ENCODE assay signal across 8 mouse cellular contexts in genomic region chr6:91301839-91302238, GRCm38 (mm10).
DNase-seq lines count a peak whose midpoint lies in the region; ATAC-seq lines count a peak whose summit lies in the region.

No protein-coding gene starts in this region.

- no peak overlapping the region for H3K4me3 ChIP-seq in neural tube, embryonic 11.5 days (ENCODE audit: low read depth, low read length)

- no peak overlapping the region for H3K9ac ChIP-seq in neural tube, embryonic 11.5 days (ENCODE audit: low read length)

- no peak overlapping the region for H3K4me2 ChIP-seq in neural tube, embryonic 11.5 days (ENCODE audit: low read depth)

- ATAC-seq in neural tube, embryonic 11.5 days (ENCODE audit: insufficient read depth, low FRiP score, low TSS enrichment) = peak; percentile 83
- ATAC-seq in megakaryocyte, adult 5-6 weeks (ENCODE audit: poor library complexity, severe bottlenecking) = no peak
- ATAC-seq in megakaryocyte-erythroid progenitor cell, adult 5-6 weeks (replicated peaks; ENCODE audit: low FRiP score, low TSS enrichment, poor library complexity, severe bottlenecking) = no peak

- H3K4me1 ChIP-seq in neural tube, embryonic 11.5 days (ENCODE audit: control insufficient read depth, insufficient read depth, low read length) = peaks cover 40% of the 10 kb centered on the region

- no peaks in the 10 kb centered on the region for H3K36me3 ChIP-seq in neural tube, embryonic 11.5 days (ENCODE audit: control insufficient read depth, insufficient read depth, low read length)

- 20% methylated on average over 1 of the region's 1 CpGs for WGBS in neural tube, embryonic 11.5 days

- H3K27ac ChIP-seq in neural tube, embryonic 11.5 days (ENCODE audit: low read depth, low read length) = peak overlapping the region; percentile 90

- H3K9me3 ChIP-seq in neural tube, embryonic 11.5 days (ENCODE audit: control insufficient read depth, low read length) = no peaks in the 10 kb centered on the region

- peak; percentile 82 for DNase-seq in neural tube, embryonic 11.5 days (ENCODE audit: low spot score)
- no peak for DNase-seq in neural tube, embryonic 10.5 days (ENCODE audit: extremely low spot score, low spot score)
- DNase-seq in layer of hippocampus, adult 8-10 months (ENCODE audit: low spot score in 2 of 2) = peak; percentile 79 to 85
- peak; percentile 85 for DNase-seq in lung, postnatal 36 days
- no peak for DNase-seq in adrenal gland, postnatal 36 days
- no peak for DNase-seq in ovary, postnatal 10 days (ENCODE audit: low spot score)

- H3K27me3 ChIP-seq in neural tube, embryonic 11.5 days (ENCODE audit: control insufficient read depth, insufficient read depth, low read length) = no peaks in the 10 kb centered on the region

Comparison
In these comparisons a context has a peak if more than half of its experiments do, and no peak if none do; other contexts are left out.
1. DNase-seq: peak in neural tube, embryonic 11.5 days (single experiment), layer of hippocampus, adult 8-10 months (2 of 2) and lung, postnatal 36 days (single experiment); none in neural tube, embryonic 10.5 days (single experiment), adrenal gland, postnatal 36 days (0 of 2) and ovary, postnatal 10 days (single experiment).